Mouse (Mus musculus): Measurements from ENCODE around the gene Olfr1113. TPM values are rescaled to one million over a fixed set of nuclear protein-coding genes. Genes with fewer than 3 reads are reported as not detected.
"Not testable (repeated sequence)": the region's sequence is repeated elsewhere in the genome, so short reads cannot be mapped to it uniquely, and the experiment has no call there.

The Olfr1113 gene
- polyA plus RNA-seq (2015; fragmentation: Nextera tagmentation; extraction: Ambion mirVana) = not detected in 2 replicates

GRCm38 (mm10) chr2:87208670-87209069, at the start of gene Olfr1113:
TSS of gene Olfr1113 (plus strand) at chr2:87208970.
- no peaks in the 10 kb centered on the region for H3K9me3 ChIP-seq
- no peaks in the 10 kb centered on the region for H3K27me3 ChIP-seq
- no peak within 1 kb of the TSS for H3K9ac ChIP-seq (replicated peaks)
- no peak within 1 kb of the TSS for H3K27ac ChIP-seq (replicated peaks)
- H3K4me2 ChIP-seq (replicated peaks) = no peak within 1 kb of the TSS
- ATAC-seq (replicated peaks) = no peak
- no peaks in the 10 kb centered on the region for H3K4me1 ChIP-seq
- no peak within 1 kb of the TSS for H3K4me3 ChIP-seq
- H3K36me3 ChIP-seq = no peaks in the 10 kb centered on the region
- WGBS = 91% methylated on average over 2 of the region's 2 CpGs

DNA sequence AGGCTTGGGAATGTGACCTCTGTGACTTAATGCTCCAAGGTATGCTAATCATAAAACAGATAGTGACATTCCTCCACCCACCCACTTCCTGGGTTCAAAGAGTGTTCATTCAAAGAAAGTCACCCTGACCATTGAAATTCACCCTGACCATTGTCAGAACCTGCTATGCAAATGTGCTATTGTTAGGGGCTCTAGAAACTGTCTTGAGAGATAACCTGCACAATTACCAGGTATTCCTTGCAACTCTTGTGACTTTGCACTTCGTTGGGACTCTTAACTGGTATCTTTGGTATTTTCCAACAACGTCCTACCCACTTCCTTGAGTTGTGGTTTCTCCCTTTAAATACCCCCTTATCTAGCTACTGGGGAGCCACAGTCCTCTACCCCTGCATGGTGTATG, 41.0 kb upstream of the Olfr1113 start:
- H3K4me3 ChIP-seq; H3K9ac ChIP-seq (replicated peaks); H3K9me3 ChIP-seq; H3K4me1 ChIP-seq; ATAC-seq (replicated peaks); H3K27me3 ChIP-seq; H3K27ac ChIP-seq (replicated peaks); H3K36me3 ChIP-seq; H3K4me2 ChIP-seq (replicated peaks): not testable (repeated sequence)
- whole genome bisulfite sequencing = 89% methylated on average over 2 of the region's 2 CpGs

DNA sequence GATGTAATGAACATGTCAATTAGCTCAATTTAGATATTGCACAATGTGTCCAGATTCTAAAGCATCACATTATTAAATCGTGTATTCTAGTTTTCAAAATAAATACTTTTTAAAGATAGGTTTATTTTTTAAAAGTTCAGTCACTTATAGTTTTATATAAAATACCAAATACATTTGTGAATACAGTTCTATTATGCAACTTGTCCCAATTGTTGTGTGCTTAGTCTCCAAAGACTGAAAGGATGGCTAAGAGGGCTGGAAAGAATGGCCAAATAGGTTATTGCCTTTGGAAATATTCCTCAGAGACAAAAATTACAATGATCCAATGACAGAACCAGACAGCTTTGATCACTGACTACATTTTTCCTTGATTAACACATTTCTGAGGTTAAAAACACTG, 21.3 kb upstream of the Olfr1113 start, which contains the start of gene Olfr1112:
Gene Olfr1112 (plus strand): TSS at position 301 of the 400 bp plus-strand sequence.
- ATAC-seq (replicated peaks) = no peak
- no peaks in the 10 kb centered on the region for H3K36me3 ChIP-seq
- WGBS = 93% methylated on average over 1 of the region's 1 CpGs

DNA sequence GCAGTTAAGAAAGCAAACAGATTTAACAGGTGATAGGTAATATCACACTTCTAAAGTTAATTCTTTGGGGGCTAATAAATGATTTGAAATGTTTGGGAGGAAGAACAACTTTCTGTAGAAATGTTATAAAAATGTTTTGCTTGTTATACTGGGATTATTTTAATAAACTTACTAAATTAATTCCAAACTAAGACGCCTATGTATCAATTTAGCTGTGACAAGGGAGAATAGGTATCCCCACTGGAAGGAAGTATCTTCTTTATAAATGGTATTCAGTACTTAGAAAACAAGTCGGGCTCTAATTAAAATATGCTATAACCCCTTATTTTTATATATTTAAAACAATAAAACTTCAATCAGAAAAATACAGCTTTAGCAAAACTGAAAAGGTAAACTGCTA, 38.9 kb downstream of the Olfr1113 start, which contains the start of gene Olfr1115:
Gene Olfr1115 (plus strand): TSS at position 301 of the 400 bp plus-strand sequence.
- no peaks in the 10 kb centered on the region for H3K9me3 ChIP-seq
- ATAC-seq (replicated peaks) = no peak
- no peaks in the 10 kb centered on the region for H3K36me3 ChIP-seq
- no peak within 1 kb of the TSS for H3K27ac ChIP-seq (replicated peaks)
- no peak within 1 kb of the TSS for H3K9ac ChIP-seq (replicated peaks)
- WGBS = 89% methylated on average over 2 of the region's 2 CpGs
- H3K4me3 ChIP-seq = no peak within 1 kb of the TSS
- H3K4me2 ChIP-seq (replicated peaks) = no peak within 1 kb of the TSS
- H3K27me3 ChIP-seq = no peaks in the 10 kb centered on the region
- no peaks in the 10 kb centered on the region for H3K4me1 ChIP-seq

More for the DNA sequence above, 21.3 kb upstream of the Olfr1113 start, which contains the start of gene Olfr1112:
- H3K4me2 ChIP-seq (replicated peaks) = no peak within 1 kb of the TSS
- H3K4me1 ChIP-seq = no peaks in the 10 kb centered on the region
- no peaks in the 10 kb centered on the region for H3K27me3 ChIP-seq
- no peaks in the 10 kb centered on the region for H3K9me3 ChIP-seq
- H3K9ac ChIP-seq (replicated peaks) = no peak within 1 kb of the TSS
- no peak within 1 kb of the TSS for H3K27ac ChIP-seq (replicated peaks)
- no peak within 1 kb of the TSS for H3K4me3 ChIP-seq

Small RNAs within 50 kb of the gene (microRNA-seq; reads per million reads assigned to microRNA genes)
- not detected for gene Gm27438

Other genes starting within 250 kb of the Olfr1113 start
- not detected in 2 replicates for gene Olfr1099, start 248.3 kb upstream of the Olfr1113 start, polyA plus RNA-seq (2015; fragmentation: Nextera tagmentation; extraction: Ambion mirVana)
- gene Olfr1100, start 229.0 kb upstream of the Olfr1113 start, polyA plus RNA-seq (2015; fragmentation: Nextera tagmentation; extraction: Ambion mirVana) = not detected in 2 replicates
- gene Olfr1101, start 217.7 kb upstream of the Olfr1113 start, polyA plus RNA-seq (2015; fragmentation: Nextera tagmentation; extraction: Ambion mirVana) = not detected in 2 replicates
- not detected in 2 replicates for gene Olfr1102, start 210.6 kb upstream of the Olfr1113 start, polyA plus RNA-seq (2015; fragmentation: Nextera tagmentation; extraction: Ambion mirVana)
- gene Olfr1104, start 181.9 kb upstream of the Olfr1113 start, polyA plus RNA-seq (2015; fragmentation: Nextera tagmentation; extraction: Ambion mirVana) = not detected in 2 replicates
- not detected in 2 replicates for gene Olfr1105, start 172.4 kb upstream of the Olfr1113 start, polyA plus RNA-seq (2015; fragmentation: Nextera tagmentation; extraction: Ambion mirVana)
- not detected in 2 replicates for gene Olfr1106, start 156.7 kb upstream of the Olfr1113 start, polyA plus RNA-seq (2015; fragmentation: Nextera tagmentation; extraction: Ambion mirVana)
- not detected in 2 replicates for gene Olfr1107, start 133.2 kb upstream of the Olfr1113 start, polyA plus RNA-seq (2015; fragmentation: Nextera tagmentation; extraction: Ambion mirVana)
- not detected in 2 replicates for gene Olfr1109, start 113.0 kb upstream of the Olfr1113 start, polyA plus RNA-seq (2015; fragmentation: Nextera tagmentation; extraction: Ambion mirVana)
- not detected in 2 replicates for gene Olfr259, start 94.4 kb upstream of the Olfr1113 start, polyA plus RNA-seq (2015; fragmentation: Nextera tagmentation; extraction: Ambion mirVana)
- not detected in 2 replicates for gene Olfr1110, start 68.7 kb upstream of the Olfr1113 start, polyA plus RNA-seq (2015; fragmentation: Nextera tagmentation; extraction: Ambion mirVana)
- not detected in 2 replicates for gene Olfr1111, start 56.3 kb upstream of the Olfr1113 start, polyA plus RNA-seq (2015; fragmentation: Nextera tagmentation; extraction: Ambion mirVana)
- not detected in 2 replicates for gene Olfr1112, start 21.2 kb upstream of the Olfr1113 start, polyA plus RNA-seq (2015; fragmentation: Nextera tagmentation; extraction: Ambion mirVana)
- not detected in 2 replicates for gene Olfr1115, start 39.0 kb downstream of the Olfr1113 start, polyA plus RNA-seq (2015; fragmentation: Nextera tagmentation; extraction: Ambion mirVana)
- not detected in 2 replicates for gene Olfr1116, start 58.6 kb downstream of the Olfr1113 start, polyA plus RNA-seq (2015; fragmentation: Nextera tagmentation; extraction: Ambion mirVana)
- gene Olfr1118, start 98.6 kb downstream of the Olfr1113 start, polyA plus RNA-seq (2015; fragmentation: Nextera tagmentation; extraction: Ambion mirVana) = not detected in 2 replicates
- gene Olfr1120, start 145.8 kb downstream of the Olfr1113 start, polyA plus RNA-seq (2015; fragmentation: Nextera tagmentation; extraction: Ambion mirVana) = not detected in 2 replicates
- not detected in 2 replicates for gene Olfr1121, start 160.9 kb downstream of the Olfr1113 start, polyA plus RNA-seq (2015; fragmentation: Nextera tagmentation; extraction: Ambion mirVana)
- gene Olfr1122, start 176.9 kb downstream of the Olfr1113 start, polyA plus RNA-seq (2015; fragmentation: Nextera tagmentation; extraction: Ambion mirVana) = not detected in 2 replicates
- gene Olfr1123, start 207.7 kb downstream of the Olfr1113 start, polyA plus RNA-seq (2015; fragmentation: Nextera tagmentation; extraction: Ambion mirVana) = not detected in 2 replicates
- gene Olfr1124, start 221.3 kb downstream of the Olfr1113 start, polyA plus RNA-seq (2015; fragmentation: Nextera tagmentation; extraction: Ambion mirVana) = 0.08 TPM in 1 of 2 replicates, not detected in the other
- not detected in 2 replicates for gene Olfr1126, start 245.0 kb downstream of the Olfr1113 start, polyA plus RNA-seq (2015; fragmentation: Nextera tagmentation; extraction: Ambion mirVana)